In the genomic region with DNA sequence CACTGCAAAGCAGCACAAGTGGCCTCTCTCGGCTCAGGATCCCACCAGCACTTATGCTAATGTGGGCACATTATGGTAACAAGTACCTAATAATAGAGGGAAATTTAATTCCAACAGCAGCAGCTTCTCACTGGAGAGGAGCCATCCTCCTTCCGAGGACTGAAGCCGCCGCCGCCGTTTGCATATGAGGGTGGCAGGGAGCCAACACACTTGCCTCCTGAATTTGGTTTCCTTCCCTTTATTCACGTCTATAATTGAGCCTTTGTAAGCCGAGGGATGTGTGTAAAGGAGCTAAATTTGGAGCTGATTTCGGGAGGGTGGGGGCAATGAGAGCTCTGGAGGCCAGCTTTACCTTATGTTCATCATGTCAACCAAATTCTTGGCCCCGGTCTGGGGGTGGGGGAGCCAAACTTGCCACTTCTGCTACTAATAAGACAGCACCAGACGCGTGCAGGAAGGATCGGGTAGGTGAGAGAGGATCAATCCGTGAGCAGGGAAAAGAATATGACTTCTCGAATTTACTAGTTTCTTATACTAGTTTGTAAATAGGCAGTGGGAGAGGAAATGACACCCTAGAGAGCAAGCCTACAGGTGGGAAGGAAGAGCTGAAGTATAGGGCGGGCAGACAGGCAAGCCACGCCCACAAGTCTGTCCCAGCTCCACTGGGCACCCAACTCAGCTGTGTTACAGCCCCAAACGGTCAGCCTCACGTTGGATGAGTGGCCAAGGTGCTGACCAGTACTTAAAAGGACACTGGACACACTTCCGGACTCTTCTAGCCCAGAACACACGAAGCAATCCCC, we compare ENCODE assay signal across 8 mouse cellular contexts. TPM values are rescaled to one million over a fixed set of nuclear protein-coding genes. Genes with fewer than 3 reads are reported as not detected.
DNase-seq lines count a peak whose midpoint lies in the region; ATAC-seq lines count a peak whose summit lies in the region.
"Had no signal": no experiment of that assay in that cellular context is flagged by ENCODE, and none has a peak within 500 bp of the region (broad histone marks: within the 10 kb centered on the region; RNA-seq: fewer than 3 reads in every experiment).

No protein-coding gene starts in this region.

- DNase-seq in MN1 (ENCODE audit: low spot score): peak; percentile 61
- peak; percentile 23 for DNase-seq in cerebellum, adult 8-10 months
- DNase-seq in frontal cortex, postnatal 36 days (ENCODE audit: low spot score in 2 of 2): peak; percentile 82 to 89
- DNase-seq in left cerebral cortex, postnatal 10 days (ENCODE audit: extremely low spot score in 1 of 2, low spot score in 2 of 2): peak; percentile 86 to 92
- peak; percentile 90 for DNase-seq in midbrain, embryonic 14.5 days
- peak; percentile 64 for DNase-seq in testis, postnatal 10 days (ENCODE audit: low spot score)

- peaks cover 19% of the 10 kb centered on the region for H3K4me1 ChIP-seq in hindbrain, embryonic 15.5 days (replicated peaks)
- H3K4me1 ChIP-seq in midbrain, embryonic 14.5 days (ENCODE audit: control insufficient read depth, insufficient read depth, low read length): peaks cover 24% of the 10 kb centered on the region

- H3K4me2 ChIP-seq in hindbrain, embryonic 15.5 days: peak overlapping the region; percentile 31
- H3K4me2 ChIP-seq in midbrain, embryonic 14.5 days (ENCODE audit: low read length): peak overlapping the region; percentile 18; the same call in 1 of the 2 replicates

- no peaks in the 10 kb centered on the region for H3K36me3 ChIP-seq in hindbrain, embryonic 15.5 days
- H3K36me3 ChIP-seq in midbrain, embryonic 14.5 days (ENCODE audit: control insufficient read depth, insufficient read depth, low read length): no peaks in the 10 kb centered on the region

- H3K27me3 ChIP-seq in hindbrain, embryonic 15.5 days: no peaks in the 10 kb centered on the region
- no peaks in the 10 kb centered on the region; the same call in 1 of the 2 replicates for H3K27me3 ChIP-seq in midbrain, embryonic 14.5 days (ENCODE audit: control insufficient read depth, insufficient read depth, low read length)

- H3K27ac ChIP-seq in hindbrain, embryonic 15.5 days (replicated peaks): peak overlapping the region; percentile 71
- peak overlapping the region; percentile 66 for H3K27ac ChIP-seq in midbrain, embryonic 14.5 days (replicated peaks; ENCODE audit: low read depth, low read length)

- no peak overlapping the region for H3K9ac ChIP-seq in hindbrain, embryonic 15.5 days
- peak overlapping the region; percentile 21; the same call in 1 of the 2 replicates for H3K9ac ChIP-seq in midbrain, embryonic 14.5 days (replicated peaks; ENCODE audit: low read length)

- WGBS in hindbrain, embryonic 15.5 days: 16% methylated on average over 21 of the region's 21 CpGs
- 17% methylated on average over 21 of the region's 21 CpGs for WGBS in midbrain, embryonic 14.5 days

- H3K9me3 ChIP-seq in hindbrain, embryonic 15.5 days: no peaks in the 10 kb centered on the region
- H3K9me3 ChIP-seq in midbrain, embryonic 14.5 days (ENCODE audit: control insufficient read depth, low read length): no peaks in the 10 kb centered on the region

- H3K4me3 ChIP-seq in hindbrain, embryonic 15.5 days: no peak overlapping the region
- H3K4me3 ChIP-seq in midbrain, embryonic 14.5 days (replicated peaks; ENCODE audit: low read depth, low read length): no peak overlapping the region
- H3K4me3 ChIP-seq: erythroblast, embryonic 14.5 days had no signal

- intact Hi-C loops in left cerebral cortex, postnatal 10 days (cut with DNase I): no loop called here

- ATAC-seq in hindbrain, embryonic 15.5 days (ENCODE audit: low FRiP score, low read depth): peak; percentile 92
- peak; percentile 88 for ATAC-seq in midbrain, embryonic 14.5 days (ENCODE audit: low FRiP score, low TSS enrichment)

RNA-seq across cellular contexts. Expression of gene Cdhr3, which starts 56.8 kb away (rescaled TPM):
- 0.16 and 0.19 TPM in 2 replicates for polyA plus RNA-seq in hindbrain, embryonic 15.5 days (2015; fragmentation: Nextera tagmentation; extraction: Ambion mirVana)
- total RNA-seq in left cerebral cortex, postnatal 10 days (2021): 1 to 10 TPM in 1 of 2 experiments, under 1 TPM in 1; 0.63 to 1.4 TPM
- polyA plus RNA-seq in midbrain, embryonic 14.5 days (2014; fragmentation: Nextera tagmentation; extraction: Ambion mirVana): 0.08 and 0.28 TPM in 2 replicates
- polyA plus RNA-seq: erythroblast, embryonic 14.5 days had no signal

Comparison
In these comparisons a context has a peak if more than half of its experiments do, and no peak if none do; other contexts are left out.
1. DNase-seq: peak in every context shown above with its lines; median percentile 90 in midbrain, embryonic 14.5 days; 89 in left cerebral cortex, postnatal 10 days; 86 in frontal cortex, postnatal 36 days; 64 in testis, postnatal 10 days; 61 in MN1; 23 in cerebellum, adult 8-10 months.